Mouse (Mus musculus): ENCODE results near the gene Fkbp9. TPM values are rescaled to one million over a fixed set of nuclear protein-coding genes. Genes with fewer than 3 reads are reported as not detected.
A peak's percentile ranks its signal among the peaks of the same experiment; 100 is the strongest.

Gene Fkbp9
- polyA plus RNA-seq, 1 experiment from 2014 or later: 23.9 TPM

DNA sequence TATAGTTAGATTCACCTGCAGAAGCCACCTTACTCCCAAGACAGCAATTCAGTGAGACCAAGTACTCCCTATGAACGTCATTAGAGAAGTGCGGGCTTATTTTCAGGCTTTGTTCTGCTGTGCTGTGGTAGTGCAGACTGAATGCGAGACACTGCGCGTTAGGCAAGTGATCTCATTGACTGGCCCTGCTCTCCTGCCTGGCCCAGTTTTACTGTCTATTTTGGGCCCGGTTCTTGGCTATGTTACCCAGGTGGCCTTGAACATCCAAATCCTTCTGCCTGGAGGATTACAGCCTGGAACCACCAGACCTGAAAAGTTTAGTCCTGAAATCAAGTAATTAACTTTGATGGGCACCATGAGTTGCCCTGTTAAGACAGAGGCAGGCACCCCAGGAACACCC is 56.7 kb downstream of the Fkbp9 start:
- Histone ChIP-seq H3K4me2 (ENCODE audit: low read depth, low read length) (no peak overlapping the region), H3K9ac (ENCODE audit: low read depth, low read length) (no peak overlapping the region), H3K36me3 (ENCODE audit: control insufficient read depth, insufficient read depth) (peaks cover 73% of the 10 kb centered on the region), H3K4me1 (ENCODE audit: control insufficient read depth, low read depth, low read length) (no peaks in the 10 kb centered on the region), H3K27ac (ENCODE audit: low read length) (no peak overlapping the region), H3K27me3 (ENCODE audit: control insufficient read depth, insufficient read depth, low read depth, low read length) (no peaks in the 10 kb centered on the region), H3K9me3 (replicated peaks; ENCODE audit: control insufficient read depth, low read length) (no peaks in the 10 kb centered on the region), H3K4me3 (ENCODE audit: low read depth, low read length) (no peak overlapping the region)
- no peak for ATAC-seq (ENCODE audit: low read depth)
- WGBS (ENCODE audit: insufficient replicate concordance): 90% methylated on average over 6 of the region's 6 CpGs

- WGBS (ENCODE audit: insufficient replicate concordance): 92% methylated on average over 2 of the region's 2 CpGs
- H3K9me3 ChIP-seq (replicated peaks; ENCODE audit: control insufficient read depth, low read length): no peaks in the 10 kb centered on the region
- H3K9ac ChIP-seq (ENCODE audit: low read depth, low read length): no peak overlapping the region
- H3K4me1 ChIP-seq (ENCODE audit: control insufficient read depth, low read depth, low read length): peaks cover 2% of the 10 kb centered on the region; the same call in 1 of the 2 replicates
- no peak overlapping the region for H3K4me2 ChIP-seq (ENCODE audit: low read depth, low read length)
- no peaks in the 10 kb centered on the region for H3K27me3 ChIP-seq (ENCODE audit: control insufficient read depth, insufficient read depth, low read depth, low read length)
- no peak overlapping the region for H3K4me3 ChIP-seq (ENCODE audit: low read depth, low read length)
- H3K36me3 ChIP-seq (ENCODE audit: control insufficient read depth, insufficient read depth): peaks cover 59% of the 10 kb centered on the region
- no peak for ATAC-seq (ENCODE audit: low read depth)
- H3K27ac ChIP-seq (ENCODE audit: low read length): no peak overlapping the region
Observed at GRCm38 (mm10) chr6:56890762-56891161, 58.9 kb downstream of the Fkbp9 start.

DNA sequence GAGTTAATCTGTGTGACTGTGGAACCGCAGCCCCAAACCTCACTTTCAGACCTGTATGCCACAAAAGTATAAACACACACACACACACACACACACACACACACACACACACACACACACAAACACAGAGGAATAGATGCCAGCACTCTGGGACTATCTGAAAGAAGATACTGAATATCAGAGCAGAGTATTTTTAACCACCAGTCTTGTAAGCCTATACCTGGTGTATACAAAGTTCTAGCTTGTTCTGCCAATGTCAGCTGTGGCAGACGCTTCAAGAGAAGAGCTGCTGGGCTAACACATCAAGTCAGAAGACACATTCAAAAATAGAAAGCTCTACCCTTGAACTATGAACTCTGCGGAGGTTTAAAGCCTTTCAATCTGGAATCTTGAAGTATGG is 67.7 kb downstream of the Fkbp9 start:
- peaks cover 11% of the 10 kb centered on the region for H3K36me3 ChIP-seq (ENCODE audit: control insufficient read depth, insufficient read depth)
- peak overlapping the region; percentile 32 for H3K4me3 ChIP-seq (ENCODE audit: low read depth, low read length)
- no peak overlapping the region; the same call in 1 of the 2 replicates for H3K4me2 ChIP-seq (ENCODE audit: low read depth, low read length)
- H3K9ac ChIP-seq (ENCODE audit: low read depth, low read length): no peak overlapping the region
- no peak for ATAC-seq (ENCODE audit: low read depth)
- 0 out of 2 replicates have a peak overlapping the region, but pooled peaks have one; percentile 42 for H3K27ac ChIP-seq (ENCODE audit: low read length)
- peaks cover 43% of the 10 kb centered on the region for H3K4me1 ChIP-seq (ENCODE audit: control insufficient read depth, low read depth, low read length)
- H3K27me3 ChIP-seq (ENCODE audit: control insufficient read depth, insufficient read depth, low read depth, low read length): no peaks in the 10 kb centered on the region
- 81% methylated on average over 3 of the region's 3 CpGs for WGBS (ENCODE audit: insufficient replicate concordance)
- no peaks in the 10 kb centered on the region for H3K9me3 ChIP-seq (replicated peaks; ENCODE audit: control insufficient read depth, low read length)

GRCm38 (mm10) chr6:56901336-56901735 is 69.5 kb downstream of the Fkbp9 start:
- ATAC-seq (ENCODE audit: low read depth): no peak

DNA sequence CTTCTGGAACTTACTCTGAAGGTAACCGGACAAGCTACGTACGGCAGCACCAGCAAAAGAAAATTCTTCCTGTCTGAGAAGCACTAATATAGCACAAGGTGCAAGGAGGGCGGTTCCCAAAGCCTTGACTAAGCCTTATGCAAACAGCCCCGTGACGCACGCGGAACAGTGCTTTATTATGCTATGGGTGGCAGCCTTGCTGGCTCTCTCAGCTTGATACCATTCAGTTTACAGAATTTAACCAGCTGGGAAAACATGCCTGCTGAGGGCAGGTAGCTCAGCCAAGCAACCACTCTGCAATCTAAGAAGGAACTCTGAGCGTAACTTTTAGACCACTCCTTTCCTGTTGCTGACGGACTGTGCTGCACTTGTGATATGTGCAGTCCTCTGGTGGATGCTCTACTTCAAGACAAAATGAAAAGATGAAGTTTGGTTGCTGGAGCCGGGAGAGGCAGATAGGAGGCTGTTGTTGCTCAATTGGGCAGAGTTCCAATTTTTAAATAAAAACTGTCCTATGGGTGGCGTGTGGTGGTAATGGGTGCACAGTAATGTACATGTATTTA is 70.0 kb downstream of the Fkbp9 start:
- H3K36me3 ChIP-seq (ENCODE audit: control insufficient read depth, insufficient read depth): peaks cover 7% of the 10 kb centered on the region; the same call in 1 of the 2 replicates
- peak overlapping the region; percentile 72 for H3K4me2 ChIP-seq (ENCODE audit: low read depth, low read length)
- peak; percentile 56 for ATAC-seq (ENCODE audit: low read depth)
- peak overlapping the region; percentile 100 for H3K27ac ChIP-seq (ENCODE audit: low read length)
- H3K4me3 ChIP-seq (ENCODE audit: low read depth, low read length): peak overlapping the region; percentile 60
- 6% methylated on average over 12 of the region's 12 CpGs for WGBS (ENCODE audit: insufficient replicate concordance)
- no peaks in the 10 kb centered on the region for H3K9me3 ChIP-seq (replicated peaks; ENCODE audit: control insufficient read depth, low read length)
- H3K4me1 ChIP-seq (ENCODE audit: control insufficient read depth, low read depth, low read length): peaks cover 61% of the 10 kb centered on the region
- peak overlapping the region; percentile 58 for H3K9ac ChIP-seq (ENCODE audit: low read depth, low read length)
- no peaks in the 10 kb centered on the region for H3K27me3 ChIP-seq (ENCODE audit: control insufficient read depth, insufficient read depth, low read depth, low read length)

More at GRCm38 (mm10) chr6:56901336-56901735, 69.5 kb downstream of the Fkbp9 start:
- 37% methylated on average over 3 of the region's 3 CpGs for WGBS (ENCODE audit: insufficient replicate concordance)
- Histone ChIP-seq H3K4me1 (ENCODE audit: control insufficient read depth, low read depth, low read length) (peaks cover 58% of the 10 kb centered on the region), H3K9ac (ENCODE audit: low read depth, low read length) (peak overlapping the region; percentile 58), H3K9me3 (replicated peaks; ENCODE audit: control insufficient read depth, low read length) (no peaks in the 10 kb centered on the region), H3K36me3 (ENCODE audit: control insufficient read depth, insufficient read depth) (peaks cover 11% of the 10 kb centered on the region), H3K27ac (ENCODE audit: low read length) (peak overlapping the region; percentile 100), H3K27me3 (ENCODE audit: control insufficient read depth, insufficient read depth, low read depth, low read length) (no peaks in the 10 kb centered on the region), H3K4me3 (ENCODE audit: low read depth, low read length) (peak overlapping the region; percentile 60), H3K4me2 (ENCODE audit: low read depth, low read length) (peak overlapping the region; percentile 72)

DNA sequence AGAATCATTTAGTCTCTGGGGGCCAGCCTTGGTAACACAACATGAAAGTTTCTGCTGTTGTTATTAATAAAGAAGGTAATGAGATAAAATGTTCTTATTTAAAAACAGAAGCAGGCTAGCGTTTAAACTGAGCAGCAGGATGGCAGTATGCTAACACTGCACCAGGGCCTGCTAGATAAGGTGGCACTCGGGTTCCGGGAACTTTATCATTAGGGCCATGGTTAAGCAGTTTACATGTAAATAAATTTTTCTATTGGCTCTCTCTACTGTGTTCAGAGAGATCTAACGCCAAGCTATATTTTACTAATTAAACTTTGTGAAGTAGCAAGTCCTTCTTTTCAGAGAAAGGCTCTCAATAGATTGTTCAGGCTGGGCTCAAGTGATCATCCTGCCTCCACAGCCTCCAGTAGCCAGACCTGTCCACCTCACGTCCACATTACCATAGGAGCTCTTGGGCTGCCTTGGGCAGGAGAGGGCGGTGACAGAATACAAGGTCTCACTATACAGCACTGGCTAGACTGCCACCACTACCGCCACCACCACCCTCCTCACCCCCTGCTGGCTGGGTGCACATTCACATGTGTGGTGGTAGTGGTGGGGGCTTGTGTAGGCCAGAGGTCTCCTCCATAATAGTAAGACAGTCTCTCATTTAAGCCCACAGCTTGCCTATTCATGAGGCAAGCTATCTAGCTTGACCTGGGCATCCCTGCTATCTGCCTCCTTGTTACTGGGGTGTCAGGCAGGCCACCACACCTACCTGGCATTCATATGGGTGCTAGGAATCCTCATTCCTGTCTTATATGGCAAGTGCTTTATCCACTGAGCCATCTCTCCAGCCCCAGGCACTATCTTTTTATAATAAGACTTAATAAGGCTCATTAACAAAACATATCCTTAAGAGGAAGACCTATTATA is 71.0 kb downstream of the Fkbp9 start:
- peak; percentile 81 for ATAC-seq (ENCODE audit: low read depth)
- Histone ChIP-seq H3K4me2 (ENCODE audit: low read depth, low read length) (peak overlapping the region; percentile 72), H3K4me3 (ENCODE audit: low read depth, low read length) (peak overlapping the region; percentile 60), H3K4me1 (ENCODE audit: control insufficient read depth, low read depth, low read length) (peaks cover 71% of the 10 kb centered on the region), H3K27me3 (ENCODE audit: control insufficient read depth, insufficient read depth, low read depth, low read length) (no peaks in the 10 kb centered on the region), H3K9ac (ENCODE audit: low read depth, low read length) (peak overlapping the region; percentile 72), H3K36me3 (ENCODE audit: control insufficient read depth, insufficient read depth) (peaks cover 6% of the 10 kb centered on the region), H3K27ac (ENCODE audit: low read length) (peak overlapping the region; percentile 100), H3K9me3 (replicated peaks; ENCODE audit: control insufficient read depth, low read length) (no peaks in the 10 kb centered on the region)
- 16% methylated on average over 7 of the region's 7 CpGs for WGBS (ENCODE audit: insufficient replicate concordance)

GRCm38 (mm10) chr6:56903831-56904230 is 72.0 kb downstream of the Fkbp9 start:
- Histone ChIP-seq H3K4me1 (ENCODE audit: control insufficient read depth, low read depth, low read length) (peaks cover 79% of the 10 kb centered on the region), H3K36me3 (ENCODE audit: control insufficient read depth, insufficient read depth) (peaks cover 12% of the 10 kb centered on the region), H3K9me3 (replicated peaks; ENCODE audit: control insufficient read depth, low read length) (no peaks in the 10 kb centered on the region), H3K27ac (ENCODE audit: low read length) (peak overlapping the region; percentile 100), H3K4me2 (ENCODE audit: low read depth, low read length) (peak overlapping the region; percentile 50), H3K4me3 (ENCODE audit: low read depth, low read length) (peak overlapping the region; percentile 4), H3K27me3 (ENCODE audit: control insufficient read depth, insufficient read depth, low read depth, low read length) (no peaks in the 10 kb centered on the region), H3K9ac (ENCODE audit: low read depth, low read length) (peak overlapping the region; percentile 48)
- ATAC-seq (ENCODE audit: low read depth): no peak
- 40% methylated on average over 6 of the region's 6 CpGs for WGBS (ENCODE audit: insufficient replicate concordance)

DNA sequence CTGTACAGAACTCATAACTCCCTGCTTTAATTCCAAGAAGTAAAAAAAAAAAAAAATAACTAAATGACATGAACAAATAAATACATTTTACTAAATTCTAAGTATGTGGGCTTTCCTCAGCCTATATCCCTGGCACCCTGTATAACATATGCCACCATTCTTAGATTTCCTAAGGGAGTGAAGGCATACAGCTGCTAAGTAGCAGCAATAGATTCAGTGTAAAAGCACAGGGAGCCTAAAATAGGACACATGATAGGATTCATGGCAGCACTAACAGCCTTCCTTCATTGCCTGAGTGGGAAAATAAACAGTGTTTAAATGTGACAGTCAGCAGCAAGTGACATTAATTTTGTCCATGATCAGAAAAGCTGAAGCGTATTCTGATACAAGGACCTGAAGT is 72.5 kb downstream of the Fkbp9 start:
- H3K27me3 ChIP-seq (ENCODE audit: control insufficient read depth, insufficient read depth, low read depth, low read length): no peaks in the 10 kb centered on the region
- H3K4me3 ChIP-seq (ENCODE audit: low read depth, low read length): no peak overlapping the region
- ATAC-seq (ENCODE audit: low read depth): no peak
- peaks cover 12% of the 10 kb centered on the region for H3K36me3 ChIP-seq (ENCODE audit: control insufficient read depth, insufficient read depth)
- 94% methylated on average over 1 of the region's 1 CpGs for WGBS (ENCODE audit: insufficient replicate concordance)
- peak overlapping the region; percentile 100 for H3K27ac ChIP-seq (ENCODE audit: low read length)
- peak overlapping the region; percentile 50 for H3K4me2 ChIP-seq (ENCODE audit: low read depth, low read length)
- peaks cover 80% of the 10 kb centered on the region for H3K4me1 ChIP-seq (ENCODE audit: control insufficient read depth, low read depth, low read length)
- H3K9ac ChIP-seq (ENCODE audit: low read depth, low read length): peak overlapping the region; percentile 48
- H3K9me3 ChIP-seq (replicated peaks; ENCODE audit: control insufficient read depth, low read length): no peaks in the 10 kb centered on the region

DNA sequence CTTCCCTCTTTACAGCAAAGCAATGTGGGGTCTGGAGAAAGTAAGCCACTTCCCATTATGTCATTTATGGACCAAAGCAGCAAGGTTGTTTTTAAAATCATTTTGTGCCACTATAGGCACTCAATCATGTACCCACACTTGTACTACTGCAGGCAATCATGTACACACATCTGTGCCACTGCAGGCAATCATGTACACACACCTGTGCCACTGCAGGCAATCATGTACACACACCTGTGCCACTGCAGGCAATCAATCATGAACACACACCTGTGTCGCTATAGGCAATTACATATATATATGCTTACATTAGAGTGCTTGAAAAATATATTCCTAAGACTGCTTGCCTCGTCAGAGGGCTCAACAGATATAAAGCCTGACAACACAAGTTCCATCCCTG is 73.1 kb downstream of the Fkbp9 start:
- peak overlapping the region; percentile 50 for H3K4me2 ChIP-seq (ENCODE audit: low read depth, low read length)
- peak; percentile 44 for ATAC-seq (ENCODE audit: low read depth)
- H3K9me3 ChIP-seq (replicated peaks; ENCODE audit: control insufficient read depth, low read length): no peaks in the 10 kb centered on the region
- H3K27me3 ChIP-seq (ENCODE audit: control insufficient read depth, insufficient read depth, low read depth, low read length): no peaks in the 10 kb centered on the region
- H3K4me3 ChIP-seq (ENCODE audit: low read depth, low read length): no peak overlapping the region
- H3K36me3 ChIP-seq (ENCODE audit: control insufficient read depth, insufficient read depth): peaks cover 12% of the 10 kb centered on the region
- WGBS (ENCODE audit: insufficient replicate concordance): 45% methylated on average over 2 of the region's 2 CpGs
- peak overlapping the region; percentile 100 for H3K27ac ChIP-seq (ENCODE audit: low read length)
- peak overlapping the region; percentile 48; the same call in 1 of the 2 replicates for H3K9ac ChIP-seq (ENCODE audit: low read depth, low read length)
- peaks cover 80% of the 10 kb centered on the region for H3K4me1 ChIP-seq (ENCODE audit: control insufficient read depth, low read depth, low read length)
